ENCODE assay signal across 16 mouse cellular contexts in genomic region chr4:137815473-137815872, GRCm38 (mm10). TPM values are rescaled to one million over a fixed set of nuclear protein-coding genes. Genes with fewer than 3 reads are reported as not detected.
"Had no signal": no experiment of that assay in that cellular context is flagged by ENCODE, and none has a peak within 500 bp of the region (broad histone marks: within the 10 kb centered on the region; RNA-seq: fewer than 3 reads in every experiment).

No protein-coding gene starts in this region.

- H3K27me3 ChIP-seq: kidney, embryonic 15.5 days; midbrain, embryonic 13.5 days; neural tube, embryonic 12.5 days had no signal

- H3K4me3 ChIP-seq: kidney, embryonic 15.5 days; limb, embryonic 13.5 days; liver, embryonic 15.5 days; midbrain, embryonic 13.5 days; myocyte; neural tube, embryonic 12.5 days had no signal

- H3K4me2 ChIP-seq: kidney, embryonic 15.5 days; limb, embryonic 13.5 days; liver, embryonic 15.5 days; midbrain, embryonic 13.5 days; neural tube, embryonic 12.5 days had no signal

- H3K9me3 ChIP-seq: kidney, embryonic 15.5 days; limb, embryonic 13.5 days; liver, embryonic 15.5 days; midbrain, embryonic 13.5 days; neural tube, embryonic 12.5 days had no signal

- H3K27ac ChIP-seq: kidney, embryonic 15.5 days; limb, embryonic 13.5 days; liver, embryonic 15.5 days; macrophage; midbrain, embryonic 13.5 days; neural tube, embryonic 12.5 days had no signal

- H3K36me3 ChIP-seq: kidney, embryonic 15.5 days; limb, embryonic 13.5 days; liver, embryonic 15.5 days; midbrain, embryonic 13.5 days; neural tube, embryonic 12.5 days had no signal

- H3K4me1 ChIP-seq: kidney, embryonic 15.5 days; limb, embryonic 13.5 days; liver, embryonic 15.5 days had no signal

- ATAC-seq: midbrain, embryonic 13.5 days had no signal

- DNase-seq: kidney, adult 2 months; kidney, postnatal 14 days; left cerebral cortex, postnatal 4 days; lung, adult 2 months; lung, postnatal 14 days; right cerebral cortex, postnatal 4 days; spleen, adult 18-20 months; thymus, adult 18-20 months; thymus, postnatal 25 days had no signal

- H3K9ac ChIP-seq: kidney, embryonic 15.5 days; limb, embryonic 13.5 days; liver, embryonic 15.5 days; midbrain, embryonic 13.5 days; neural tube, embryonic 12.5 days had no signal

RNA-seq across cellular contexts. Expression of gene Alpl, which starts 19.3 kb away (rescaled TPM):
- polyA plus RNA-seq: macrophage had no signal
